Mouse (Mus musculus) 3T3-L1 (cell line): ENCODE measurements around the gene 1700001L19Rik.

Experiments
- DNase-seq: peaks from one replicate; pipeline ENCODE4 v3.0.0-alpha.2; 2015; ENCODE audit warnings: low read depth, low spot score

1700001L19Rik gene

GRCm38 (mm10) chr13:68607652-68608405 is 10.6 kb downstream of the 1700001L19Rik start:
- no peak for DNase-seq

DNA sequence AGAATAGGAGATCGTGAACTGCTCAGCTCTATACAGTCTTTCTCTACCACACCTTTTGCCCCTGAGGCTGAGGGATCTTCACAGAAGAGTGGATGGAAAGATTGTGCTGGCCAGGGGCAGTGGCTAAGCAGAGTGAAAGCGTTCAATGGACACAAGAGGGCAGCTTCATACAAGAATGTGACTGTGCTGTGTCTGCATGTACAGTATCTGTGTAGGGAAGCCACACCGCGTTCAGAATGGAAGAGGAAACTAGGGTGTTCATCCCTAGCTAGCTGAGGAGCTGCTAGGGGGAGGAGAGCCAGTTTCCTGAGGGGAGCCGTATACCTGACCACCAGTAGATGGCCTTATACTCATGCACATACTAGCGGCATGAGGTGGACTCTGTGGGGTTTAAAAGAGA is 25.6 kb downstream of the 1700001L19Rik start:
- DNase-seq, result no peak

- no peak for DNase-seq
Observed at GRCm38 (mm10) chr13:68627041-68627440, 29.8 kb downstream of the 1700001L19Rik start.

DNA sequence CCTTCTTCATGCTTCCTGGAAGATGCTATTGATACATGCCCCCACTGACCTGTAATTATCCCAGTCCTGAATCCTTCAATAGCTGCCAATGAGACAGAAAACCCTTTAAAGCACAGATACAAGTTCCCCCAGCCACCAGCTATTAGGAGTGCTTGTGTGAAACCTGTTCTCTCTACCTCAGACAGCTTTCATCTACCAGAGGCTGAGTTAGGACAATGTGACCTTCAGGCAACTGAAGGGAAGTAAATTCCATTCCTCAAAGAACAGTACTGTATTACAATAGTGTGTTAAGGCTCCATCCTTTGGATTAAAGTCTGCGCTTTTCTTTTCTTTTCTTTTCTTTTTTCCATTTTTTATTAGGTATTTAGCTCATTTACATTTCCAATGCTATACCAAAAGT is 45.6 kb downstream of the 1700001L19Rik start:
- DNase-seq, result no peak
